Mouse (Mus musculus) forebrain, embryonic 12.5 days (tissue): ENCODE results near the gene Fam208b. TPM values are rescaled to one million over a fixed set of nuclear protein-coding genes. Genes with fewer than 3 reads are reported as not detected.
"Not testable (repeated sequence)": the region's sequence is repeated elsewhere in the genome, so short reads cannot be mapped to it uniquely, and the experiment has no call there.

Source experiments
- ATAC-seq: fragments of 200-750 bp; cut with Nextera tagmentation; 2 replicates; pipeline ENCODE4 v1.8.0; 2017; ENCODE audit warnings: moderate TSS enrichment; ENCODE audit not compliant: low FRiP score
- H3K27ac ChIP-seq: fragments of 300-500 bp; sonication (generic); 2 replicates; pipeline ENCODE4 v1.5.1; 2016; ENCODE audit warnings: mild to moderate bottlenecking
- H3K27me3 ChIP-seq: fragments of 300-500 bp; sonication (generic); 2 replicates; pipeline ENCODE4 v1.6.1; 2016; ENCODE audit warnings: mild to moderate bottlenecking
- H3K36me3 ChIP-seq: fragments of 300-500 bp; sonication (generic); replicated peaks from 2 replicates; pipeline ENCODE4 v1.6.1; 2016; ENCODE audit warnings: mild to moderate bottlenecking
- H3K4me1 ChIP-seq: fragments of 300-500 bp; sonication (generic); 2 replicates; pipeline ENCODE4 v1.6.1; 2016
- H3K4me2 ChIP-seq: fragments of 300-500 bp; sonication (generic); 2 replicates; pipeline ENCODE4 v1.6.1; 2016; ENCODE audit warnings: mild to moderate bottlenecking, moderate library complexity
- H3K4me3 ChIP-seq: fragments of 300-500 bp; sonication (generic); replicated peaks from 2 replicates; pipeline ENCODE4 v1.5.1; 2016; ENCODE audit warnings: mild to moderate bottlenecking
- H3K9ac ChIP-seq: fragments of 300-500 bp; sonication (generic); 2 replicates; pipeline ENCODE4 v1.6.1; 2016; ENCODE audit warnings: mild to moderate bottlenecking
- H3K9me3 ChIP-seq: fragments of 300-500 bp; sonication (generic); 2 replicates; pipeline ENCODE4 v1.6.1; 2016
- WGBS: fragments of 180-500 bp; shearing (Covaris S2); methylation state at CpG from one replicate; pipeline ENCODE4 v1.1.7; 2016; 5-methylcytosine and 5-hydroxymethylcytosine counted together
- polyA plus RNA-seq: library from polyadenylated mRNA; unstranded; fragments of >200 nt; fragmentation: Nextera tagmentation; extraction: Ambion mirVana; gene quantifications from 2 replicates; pipeline ENCODE4 v1.2.1, GENCODE M21; 2016

Gene Fam208b
- polyA plus RNA-seq, 1 experiment from 2014 or later = 26.1 TPM

- H3K9me3 ChIP-seq = peaks cover 4% of the 10 kb centered on the region; the same call in 1 of the 2 replicates
- H3K4me2 ChIP-seq = no peak overlapping the region
- no peak for ATAC-seq
- no peaks in the 10 kb centered on the region for H3K27me3 ChIP-seq
- H3K4me1 ChIP-seq = peaks cover 2% of the 10 kb centered on the region
- H3K4me3 ChIP-seq = no peak overlapping the region
- H3K36me3 ChIP-seq = no peaks in the 10 kb centered on the region
- 71% methylated on average over 10 of the region's 10 CpGs for WGBS
- H3K27ac ChIP-seq = no peak overlapping the region
- no peak overlapping the region for H3K9ac ChIP-seq
These were observed 79.1 kb downstream of the Fam208b start for GRCm38 (mm10) chr13:3531692-3532320.

GRCm38 (mm10) chr13:3531176-3531575 lies 79.7 kb downstream of the Fam208b start:
- H3K27ac ChIP-seq, H3K27me3 ChIP-seq, H3K4me3 ChIP-seq, ATAC-seq, H3K9ac ChIP-seq, H3K4me1 ChIP-seq, H3K36me3 ChIP-seq, H3K9me3 ChIP-seq, H3K4me2 ChIP-seq: not testable (repeated sequence)
- WGBS = 60% methylated on average over 2 of the region's 2 CpGs

GRCm38 (mm10) chr13:3530451-3530850 lies 80.5 kb downstream of the Fam208b start:
- H3K9me3 ChIP-seq = no peaks in the 10 kb centered on the region
- H3K36me3 ChIP-seq = no peaks in the 10 kb centered on the region
- no peak overlapping the region for H3K9ac ChIP-seq
- no peak overlapping the region for H3K4me2 ChIP-seq
- no peak overlapping the region for H3K4me3 ChIP-seq
- WGBS = 63% methylated on average over 3 of the region's 3 CpGs
- H3K27ac ChIP-seq = no peak overlapping the region
- ATAC-seq = no peak
- peaks cover under 1% of the 10 kb centered on the region; the same call in 1 of the 2 replicates for H3K4me1 ChIP-seq
- 0 out of 2 replicates have a peak, but pooled peaks cover 3% of the 10 kb centered on the region for H3K27me3 ChIP-seq

- WGBS = 82% methylated on average over 8 of the region's 8 CpGs
- Histone ChIP-seq H3K4me2 (no peak overlapping the region), H3K36me3 (no peaks in the 10 kb centered on the region), H3K9ac (no peak overlapping the region), H3K9me3 (no peaks in the 10 kb centered on the region), H3K4me1 (peaks cover 3% of the 10 kb centered on the region; the same call in 1 of the 2 replicates), H3K27me3 (0 out of 2 replicates have a peak, but pooled peaks cover 3% of the 10 kb centered on the region), H3K27ac (no peak overlapping the region), H3K4me3 (no peak overlapping the region)
- ATAC-seq = no peak
These were observed 84.6 kb downstream of the Fam208b start for GRCm38 (mm10) chr13:3526328-3526727.

- Histone ChIP-seq H3K27me3 (0 out of 2 replicates have a peak, but pooled peaks cover 3% of the 10 kb centered on the region), H3K4me2 (no peak overlapping the region), H3K9me3 (no peaks in the 10 kb centered on the region), H3K36me3 (no peaks in the 10 kb centered on the region), H3K4me1 (peaks cover 3% of the 10 kb centered on the region; the same call in 1 of the 2 replicates), H3K9ac (no peak overlapping the region), H3K27ac (no peak overlapping the region), H3K4me3 (no peak overlapping the region)
- ATAC-seq = no peak
- 61% methylated on average over 4 of the region's 4 CpGs for WGBS
These were observed 85.3 kb downstream of the Fam208b start for GRCm38 (mm10) chr13:3525611-3526051.

- whole genome bisulfite sequencing = 96% methylated on average over 1 of the region's 1 CpGs
- H3K4me1 ChIP-seq = peaks cover 3% of the 10 kb centered on the region; the same call in 1 of the 2 replicates
- 0 out of 2 replicates have a peak, but pooled peaks cover 3% of the 10 kb centered on the region for H3K27me3 ChIP-seq
- H3K9ac ChIP-seq = no peak overlapping the region
- no peak overlapping the region for H3K4me3 ChIP-seq
- no peak overlapping the region for H3K27ac ChIP-seq
- ATAC-seq = no peak
- H3K4me2 ChIP-seq = no peak overlapping the region
- H3K36me3 ChIP-seq = no peaks in the 10 kb centered on the region
- H3K9me3 ChIP-seq = no peaks in the 10 kb centered on the region
These were observed 87.0 kb downstream of the Fam208b start for GRCm38 (mm10) chr13:3523946-3524345.

- H3K9ac ChIP-seq = no peak overlapping the region
- H3K9me3 ChIP-seq = no peaks in the 10 kb centered on the region
- H3K36me3 ChIP-seq = no peaks in the 10 kb centered on the region
- H3K27ac ChIP-seq = no peak overlapping the region
- no peak for ATAC-seq
- H3K4me3 ChIP-seq = no peak overlapping the region
- H3K4me1 ChIP-seq = peaks cover 3% of the 10 kb centered on the region; the same call in 1 of the 2 replicates
- 80% methylated on average over 6 of the region's 6 CpGs for WGBS
- 0 out of 2 replicates have a peak, but pooled peaks cover 3% of the 10 kb centered on the region for H3K27me3 ChIP-seq
- H3K4me2 ChIP-seq = no peak overlapping the region
These were observed 87.4 kb downstream of the Fam208b start for GRCm38 (mm10) chr13:3523459-3523858.

GRCm38 (mm10) chr13:3519994-3520393 lies 90.9 kb downstream of the Fam208b start:
- H3K9me3 ChIP-seq, H3K4me3 ChIP-seq, H3K36me3 ChIP-seq, H3K27me3 ChIP-seq, H3K9ac ChIP-seq, H3K27ac ChIP-seq, ATAC-seq, H3K4me2 ChIP-seq, H3K4me1 ChIP-seq: not testable (repeated sequence)
- 59% methylated on average over 1 of the region's 1 CpGs for WGBS

GRCm38 (mm10) chr13:3519357-3519756 lies 91.6 kb downstream of the Fam208b start:
- not testable (repeated sequence) for H3K9ac ChIP-seq, H3K4me1 ChIP-seq, H3K4me2 ChIP-seq, H3K27ac ChIP-seq, H3K9me3 ChIP-seq, H3K36me3 ChIP-seq, ATAC-seq, H3K27me3 ChIP-seq, H3K4me3 ChIP-seq
- WGBS = 77% methylated on average over 4 of the region's 4 CpGs

Other genes starting within 250 kb of the Fam208b start
- 434 and 459 TPM in 2 replicates for gene Gdi2, start 73.0 kb downstream of the Fam208b start, polyA plus RNA-seq
- 14.4 and 16.1 TPM in 2 replicates for gene Asb13, start 22.9 kb upstream of the Fam208b start, polyA plus RNA-seq
- gene Calml3, start 193.2 kb upstream of the Fam208b start, polyA plus RNA-seq = not detected in 2 replicates
- not detected in 2 replicates for gene Calm4, start 226.6 kb upstream of the Fam208b start, polyA plus RNA-seq
- not detected in 2 replicates for gene Calm5, start 243.1 kb upstream of the Fam208b start, polyA plus RNA-seq